Mouse (Mus musculus): ENCODE results near the gene C7. TPM values are rescaled to one million over a fixed set of nuclear protein-coding genes. Genes with fewer than 3 reads are reported as not detected.

The C7 gene
- polyA plus RNA-seq, 1 experiment from 2014 or later = 0.22 TPM

GRCm38 (mm10) chr15:5095534-5096301 lies 32.2 kb upstream of the C7 start:
- Histone ChIP-seq H3K4me3 (ENCODE audit: low read depth, low read length) (no peak overlapping the region), H3K36me3 (ENCODE audit: control insufficient read depth, insufficient read depth, low read length) (no peaks in the 10 kb centered on the region), H3K4me1 (ENCODE audit: control insufficient read depth, insufficient read depth, low read length) (no peaks in the 10 kb centered on the region), H3K27ac (replicated peaks; ENCODE audit: low read depth, low read length) (no peak overlapping the region), H3K27me3 (replicated peaks; ENCODE audit: control insufficient read depth, insufficient read depth, low read length) (no peaks in the 10 kb centered on the region), H3K9me3 (ENCODE audit: control insufficient read depth, low read length) (no peaks in the 10 kb centered on the region), H3K9ac (ENCODE audit: low read depth, low read length) (no peak overlapping the region), H3K4me2 (ENCODE audit: low read depth, low read length) (no peak overlapping the region)
- DNase-seq (ENCODE audit: low spot score) (no peak), ATAC-seq (ENCODE audit: low read depth) (no peak)
- WGBS = 86% methylated on average over 11 of the region's 11 CpGs

- Histone ChIP-seq H3K27ac (replicated peaks; ENCODE audit: low read depth, low read length) (no peak overlapping the region), H3K27me3 (replicated peaks; ENCODE audit: control insufficient read depth, insufficient read depth, low read length) (no peaks in the 10 kb centered on the region), H3K36me3 (ENCODE audit: control insufficient read depth, insufficient read depth, low read length) (no peaks in the 10 kb centered on the region), H3K9ac (ENCODE audit: low read depth, low read length) (no peak overlapping the region), H3K4me1 (ENCODE audit: control insufficient read depth, insufficient read depth, low read length) (peaks cover 6% of the 10 kb centered on the region; the same call in 1 of the 2 replicates), H3K4me2 (ENCODE audit: low read depth, low read length) (no peak overlapping the region), H3K9me3 (ENCODE audit: control insufficient read depth, low read length) (no peaks in the 10 kb centered on the region), H3K4me3 (ENCODE audit: low read depth, low read length) (no peak overlapping the region)
- 90% methylated on average over 10 of the region's 10 CpGs for WGBS
- DNase-seq (ENCODE audit: low spot score) = no peak
- no peak for ATAC-seq (ENCODE audit: low read depth)
Observed at GRCm38 (mm10) chr15:5090131-5090530, 26.6 kb upstream of the C7 start.

- peak; percentile 68 for DNase-seq (ENCODE audit: low spot score)
- H3K4me2 ChIP-seq (ENCODE audit: low read depth, low read length) = no peak overlapping the region
- H3K27ac ChIP-seq (replicated peaks; ENCODE audit: low read depth, low read length) = no peak overlapping the region; the same call in 1 of the 2 replicates
- WGBS = 53% methylated on average over 7 of the region's 7 CpGs
- H3K9me3 ChIP-seq (ENCODE audit: control insufficient read depth, low read length) = no peaks in the 10 kb centered on the region
- peaks cover 6% of the 10 kb centered on the region; the same call in 1 of the 2 replicates for H3K4me1 ChIP-seq (ENCODE audit: control insufficient read depth, insufficient read depth, low read length)
- H3K36me3 ChIP-seq (ENCODE audit: control insufficient read depth, insufficient read depth, low read length) = no peaks in the 10 kb centered on the region
- no peak overlapping the region for H3K9ac ChIP-seq (ENCODE audit: low read depth, low read length)
- peak; percentile 47; the same call in 1 of the 2 replicates for ATAC-seq (ENCODE audit: low read depth)
- H3K27me3 ChIP-seq (replicated peaks; ENCODE audit: control insufficient read depth, insufficient read depth, low read length) = no peaks in the 10 kb centered on the region
- H3K4me3 ChIP-seq (ENCODE audit: low read depth, low read length) = no peak overlapping the region
Observed at GRCm38 (mm10) chr15:5088850-5089608, 25.5 kb upstream of the C7 start.

GRCm38 (mm10) chr15:5086162-5086561 lies 22.6 kb upstream of the C7 start:
- Histone ChIP-seq H3K27me3 (replicated peaks; ENCODE audit: control insufficient read depth, insufficient read depth, low read length) (no peaks in the 10 kb centered on the region), H3K4me1 (ENCODE audit: control insufficient read depth, insufficient read depth, low read length) (peaks cover 6% of the 10 kb centered on the region; the same call in 1 of the 2 replicates), H3K4me2 (ENCODE audit: low read depth, low read length) (no peak overlapping the region), H3K27ac (replicated peaks; ENCODE audit: low read depth, low read length) (no peak overlapping the region), H3K9me3 (ENCODE audit: control insufficient read depth, low read length) (no peaks in the 10 kb centered on the region), H3K4me3 (ENCODE audit: low read depth, low read length) (no peak overlapping the region), H3K36me3 (ENCODE audit: control insufficient read depth, insufficient read depth, low read length) (no peaks in the 10 kb centered on the region), H3K9ac (ENCODE audit: low read depth, low read length) (no peak overlapping the region)
- ATAC-seq (ENCODE audit: low read depth) (no peak), DNase-seq (ENCODE audit: low spot score) (peak; percentile 35)
- WGBS = 11% methylated on average over 2 of the region's 2 CpGs

- Histone ChIP-seq H3K9ac (ENCODE audit: low read depth, low read length) (no peak overlapping the region), H3K27me3 (replicated peaks; ENCODE audit: control insufficient read depth, insufficient read depth, low read length) (no peaks in the 10 kb centered on the region), H3K4me2 (ENCODE audit: low read depth, low read length) (no peak overlapping the region), H3K27ac (replicated peaks; ENCODE audit: low read depth, low read length) (no peak overlapping the region), H3K4me1 (ENCODE audit: control insufficient read depth, insufficient read depth, low read length) (no peaks in the 10 kb centered on the region), H3K9me3 (ENCODE audit: control insufficient read depth, low read length) (no peaks in the 10 kb centered on the region), H3K36me3 (ENCODE audit: control insufficient read depth, insufficient read depth, low read length) (no peaks in the 10 kb centered on the region), H3K4me3 (ENCODE audit: low read depth, low read length) (no peak overlapping the region)
- 85% methylated on average over 1 of the region's 1 CpGs for WGBS
- no peak for DNase-seq (ENCODE audit: low spot score)
- ATAC-seq (ENCODE audit: low read depth) = no peak
Observed at GRCm38 (mm10) chr15:5081235-5081634, 17.7 kb upstream of the C7 start.

GRCm38 (mm10) chr15:5068801-5069518 lies 5.4 kb upstream of the C7 start:
- Histone ChIP-seq H3K4me1 (ENCODE audit: control insufficient read depth, insufficient read depth, low read length) (no peaks in the 10 kb centered on the region), H3K9ac (ENCODE audit: low read depth, low read length) (no peak overlapping the region), H3K4me3 (ENCODE audit: low read depth, low read length) (no peak overlapping the region), H3K36me3 (ENCODE audit: control insufficient read depth, insufficient read depth, low read length) (no peaks in the 10 kb centered on the region), H3K9me3 (ENCODE audit: control insufficient read depth, low read length) (no peaks in the 10 kb centered on the region), H3K27me3 (replicated peaks; ENCODE audit: control insufficient read depth, insufficient read depth, low read length) (no peaks in the 10 kb centered on the region), H3K4me2 (ENCODE audit: low read depth, low read length) (no peak overlapping the region), H3K27ac (replicated peaks; ENCODE audit: low read depth, low read length) (no peak overlapping the region)
- peak; percentile 75 for DNase-seq (ENCODE audit: low spot score)
- peak; percentile 53; the same call in 1 of the 2 replicates for ATAC-seq (ENCODE audit: low read depth)
- 52% methylated on average over 15 of the region's 15 CpGs for WGBS

GRCm38 (mm10) chr15:5045560-5046284 lies 17.8 kb downstream of the C7 start:
- no peaks in the 10 kb centered on the region for H3K9me3 ChIP-seq (ENCODE audit: control insufficient read depth, low read length)
- peak; percentile 48 for DNase-seq (ENCODE audit: low spot score)
- no peak overlapping the region for H3K4me3 ChIP-seq (ENCODE audit: low read depth, low read length)
- no peaks in the 10 kb centered on the region for H3K27me3 ChIP-seq (replicated peaks; ENCODE audit: control insufficient read depth, insufficient read depth, low read length)
- 55% methylated on average over 11 of the region's 11 CpGs for WGBS
- no peaks in the 10 kb centered on the region for H3K36me3 ChIP-seq (ENCODE audit: control insufficient read depth, insufficient read depth, low read length)
- H3K27ac ChIP-seq (replicated peaks; ENCODE audit: low read depth, low read length) = no peak overlapping the region
- H3K9ac ChIP-seq (ENCODE audit: low read depth, low read length) = no peak overlapping the region
- H3K4me1 ChIP-seq (ENCODE audit: control insufficient read depth, insufficient read depth, low read length) = no peaks in the 10 kb centered on the region
- H3K4me2 ChIP-seq (ENCODE audit: low read depth, low read length) = no peak overlapping the region
- ATAC-seq (ENCODE audit: low read depth) = no peak

- no peaks in the 10 kb centered on the region for H3K4me1 ChIP-seq (ENCODE audit: control insufficient read depth, insufficient read depth, low read length)
- 88% methylated on average over 4 of the region's 4 CpGs for WGBS
- H3K27me3 ChIP-seq (replicated peaks; ENCODE audit: control insufficient read depth, insufficient read depth, low read length) = no peaks in the 10 kb centered on the region
- H3K9ac ChIP-seq (ENCODE audit: low read depth, low read length) = no peak overlapping the region
- H3K4me3 ChIP-seq (ENCODE audit: low read depth, low read length) = no peak overlapping the region
- H3K4me2 ChIP-seq (ENCODE audit: low read depth, low read length) = no peak overlapping the region
- no peak overlapping the region for H3K27ac ChIP-seq (replicated peaks; ENCODE audit: low read depth, low read length)
- H3K36me3 ChIP-seq (ENCODE audit: control insufficient read depth, insufficient read depth, low read length) = no peaks in the 10 kb centered on the region
- DNase-seq (ENCODE audit: low spot score) = no peak
- no peak for ATAC-seq (ENCODE audit: low read depth)
- no peaks in the 10 kb centered on the region for H3K9me3 ChIP-seq (ENCODE audit: control insufficient read depth, low read length)
Observed at GRCm38 (mm10) chr15:5029256-5029655, 34.3 kb downstream of the C7 start.

All from embryonic facial prominence, embryonic 14.5 days (tissue).